Mouse (Mus musculus) fibroblast of lung, adult 2 months (primary cell): ENCODE measurements around the gene Hist1h1d.
"Not testable (repeated sequence)": the region's sequence is repeated elsewhere in the genome, so short reads cannot be mapped to it uniquely, and the experiment has no call there.

Experiments
- DNase-seq: peaks from one replicate; pipeline ENCODE4 v3.0.0-alpha.2; 2011; ENCODE audit warnings: low read depth

Hist1h1d gene

DNA sequence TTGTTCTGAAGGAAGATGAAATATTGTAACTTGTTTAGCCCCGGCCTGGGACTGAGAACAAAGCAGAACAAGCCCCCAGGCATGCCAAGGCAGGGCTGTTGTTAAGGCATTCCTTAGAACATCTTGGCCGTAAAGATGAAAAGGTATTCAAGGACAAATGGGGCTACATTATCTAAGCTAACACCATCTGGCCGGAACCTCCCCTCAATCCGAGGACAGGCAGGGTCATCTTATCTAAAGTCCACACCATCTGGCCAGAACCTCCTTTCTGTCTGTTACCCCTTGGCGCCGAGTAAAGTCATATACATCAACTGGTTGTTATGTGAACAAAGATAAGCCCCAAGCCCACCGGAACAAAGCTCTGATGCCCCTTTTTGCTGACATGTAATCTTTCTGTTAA lies 38.8 kb downstream of the Hist1h1d start:
- not testable (repeated sequence) for DNase-seq

DNA sequence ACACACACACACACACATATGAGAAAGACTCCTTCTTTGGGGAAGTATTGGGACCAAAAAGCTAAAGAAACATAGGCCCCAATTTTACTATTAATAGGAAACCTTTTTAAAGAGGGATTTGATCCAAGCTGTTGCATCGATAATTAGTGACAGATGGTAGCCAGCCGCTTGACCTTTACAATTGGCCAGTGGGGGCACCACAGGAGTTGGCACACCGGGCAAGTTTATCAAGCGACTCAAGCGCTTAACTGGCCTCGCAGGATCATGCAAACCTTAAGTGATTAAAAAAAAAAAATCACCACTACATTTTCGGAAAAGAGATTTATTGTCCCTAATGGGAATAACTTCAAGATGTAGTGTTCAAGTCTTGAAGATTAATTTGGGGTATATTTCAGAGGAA lies 39.6 kb downstream of the Hist1h1d start:
- no peak for DNase-seq

DNA sequence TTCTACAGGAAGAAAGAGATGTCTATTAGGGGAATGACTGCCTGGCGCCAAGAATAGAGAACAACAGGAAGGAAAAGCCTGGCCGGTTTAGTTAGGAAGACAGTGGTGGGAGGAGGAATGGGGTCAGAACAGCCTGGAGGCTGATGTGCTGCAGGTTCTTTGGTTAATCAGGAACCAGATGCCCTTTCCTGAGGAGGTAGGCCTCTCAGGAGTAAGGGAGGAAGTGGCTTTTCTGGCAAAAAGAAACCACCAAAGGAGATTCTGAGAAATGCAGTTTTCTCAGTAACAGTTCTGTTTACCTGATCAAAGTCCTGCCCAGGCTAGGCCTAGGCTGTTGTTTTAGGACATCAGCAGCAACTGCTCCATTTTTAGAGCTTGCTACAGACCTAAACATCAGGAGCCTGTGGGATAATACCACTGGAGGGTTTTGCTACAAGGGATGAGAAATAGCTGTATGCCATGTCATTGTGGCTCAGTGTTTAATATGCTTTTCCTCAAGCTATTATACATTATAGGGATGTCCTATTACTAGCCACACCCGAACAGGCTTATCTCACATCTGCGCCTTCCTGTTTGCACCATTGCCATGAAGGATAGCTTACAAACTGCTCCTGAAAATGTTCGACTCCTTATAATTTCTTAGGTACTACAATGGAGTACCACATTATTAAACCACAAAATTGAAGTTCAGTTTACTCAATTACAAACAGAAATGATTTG lies 40.1 kb downstream of the Hist1h1d start:
- DNase-seq, result no peak

DNA sequence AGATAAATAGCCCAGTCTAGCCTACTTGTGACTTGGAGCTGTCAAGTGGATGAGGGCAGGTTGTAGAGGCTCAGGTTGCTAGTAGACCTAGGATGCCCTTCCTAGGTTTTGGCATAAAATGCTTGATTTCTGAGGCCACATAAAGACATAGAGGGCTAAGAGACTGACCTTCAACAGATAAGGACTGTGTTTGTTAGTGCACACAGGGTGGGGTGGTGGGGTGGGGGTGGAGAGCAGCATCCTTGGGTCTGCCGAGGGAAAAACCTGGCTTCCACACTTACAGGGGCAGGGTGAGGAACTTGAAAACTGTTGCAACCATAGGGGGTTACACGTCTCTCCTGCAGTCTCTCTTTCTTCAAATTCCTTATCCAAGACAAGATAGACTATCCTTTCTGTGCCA lies 42.1 kb downstream of the Hist1h1d start:
- no peak for DNase-seq

DNA sequence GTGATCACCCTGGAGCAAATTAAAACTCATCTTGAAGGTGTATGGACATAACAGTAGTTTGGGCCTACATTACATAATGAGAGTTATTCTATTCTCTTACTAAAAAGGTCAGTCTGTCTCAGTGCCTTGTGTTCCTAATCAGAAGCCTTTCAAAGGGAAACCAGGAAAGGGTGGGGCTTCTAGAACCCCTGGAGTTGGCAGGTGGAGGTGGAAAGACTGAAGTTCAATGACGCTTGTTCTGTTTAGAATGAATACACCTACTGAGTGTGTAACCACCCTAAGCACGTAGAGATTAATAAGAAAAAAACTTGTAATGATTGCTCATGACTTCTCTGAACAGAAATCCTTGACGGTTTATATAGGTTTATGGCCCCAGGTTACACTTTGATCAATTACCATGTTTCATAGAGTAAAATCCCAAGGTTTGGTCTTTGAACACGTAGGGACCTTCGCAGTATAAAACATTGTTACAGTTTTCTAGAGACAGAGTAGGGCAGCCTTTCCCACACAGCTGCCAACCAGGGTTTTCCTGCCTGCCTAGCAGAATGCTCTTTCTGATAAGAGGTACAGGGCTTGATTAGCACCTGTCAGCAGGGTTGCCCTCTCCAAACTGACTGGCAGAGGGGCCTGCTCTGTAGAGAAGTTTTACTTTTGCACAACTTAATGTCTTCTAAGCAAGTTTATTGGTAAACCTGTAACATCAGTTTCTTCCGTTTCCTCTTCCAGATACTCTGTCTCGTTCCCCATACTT lies 42.7 kb downstream of the Hist1h1d start:
- no peak for DNase-seq

DNA sequence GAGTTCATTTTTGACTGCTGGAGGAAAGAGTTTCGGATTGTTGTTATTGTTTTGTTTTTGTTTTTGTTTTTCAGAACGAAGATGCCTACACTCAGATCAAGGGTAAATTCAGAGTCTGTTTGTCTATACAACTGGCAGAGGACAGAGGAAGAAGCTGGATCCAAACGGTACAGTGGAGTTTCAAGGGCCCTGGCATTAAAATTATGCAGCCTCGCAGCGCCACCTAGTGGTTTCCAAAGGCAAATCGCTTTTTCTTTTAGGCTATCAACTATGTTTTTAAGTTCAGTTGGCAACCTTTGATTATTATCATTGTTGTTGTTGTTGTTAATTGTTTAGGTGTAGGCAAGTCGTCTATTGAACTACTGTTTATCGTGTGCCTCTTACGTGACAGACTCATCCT lies 44.9 kb downstream of the Hist1h1d start:
- DNase-seq, result peak; percentile 43

DNA sequence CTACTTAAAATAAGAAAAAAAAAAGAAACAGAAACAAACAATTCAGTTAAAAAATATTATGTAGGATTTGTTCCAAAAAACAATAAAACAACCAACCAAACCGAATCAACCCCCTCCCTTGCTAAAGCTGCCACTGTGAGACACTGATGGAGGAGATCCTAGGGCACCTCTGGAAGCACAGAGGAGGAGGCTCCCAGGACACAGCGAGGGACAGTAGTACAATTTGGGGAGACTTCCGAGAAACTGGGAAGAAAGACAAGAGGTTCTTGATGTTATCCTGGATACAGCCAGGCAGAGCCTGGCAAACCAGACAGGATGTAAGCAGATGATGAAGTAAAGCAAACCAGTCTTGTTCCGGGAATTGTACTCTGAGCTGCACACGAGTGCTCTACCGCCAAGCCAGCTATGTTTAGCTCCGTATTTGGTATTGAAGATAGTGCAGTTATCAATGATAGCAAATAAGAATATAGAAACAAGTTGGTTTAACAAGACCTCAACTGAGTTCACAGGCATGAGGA lies 50.2 kb downstream of the Hist1h1d start:
- DNase-seq, result no peak

DNA sequence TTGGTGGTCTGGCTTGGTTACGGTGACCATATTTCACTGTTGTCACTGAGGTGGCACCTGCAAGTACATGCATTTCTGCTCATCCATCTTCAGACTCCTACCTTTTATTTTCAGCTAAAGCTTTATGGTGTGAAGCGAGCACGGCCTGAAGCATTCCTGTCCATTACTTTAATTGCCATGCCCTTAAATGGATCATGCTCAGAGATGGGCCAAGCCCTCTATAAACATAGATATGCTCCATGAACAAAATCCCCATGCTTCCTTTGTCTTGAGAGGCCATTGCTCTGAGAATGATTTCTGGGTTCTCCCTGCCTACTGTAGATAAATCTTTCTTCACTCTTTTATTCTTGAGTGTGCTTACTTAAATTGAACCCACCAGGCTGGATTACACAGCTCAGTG lies 51.4 kb downstream of the Hist1h1d start:
- no peak for DNase-seq

DNA sequence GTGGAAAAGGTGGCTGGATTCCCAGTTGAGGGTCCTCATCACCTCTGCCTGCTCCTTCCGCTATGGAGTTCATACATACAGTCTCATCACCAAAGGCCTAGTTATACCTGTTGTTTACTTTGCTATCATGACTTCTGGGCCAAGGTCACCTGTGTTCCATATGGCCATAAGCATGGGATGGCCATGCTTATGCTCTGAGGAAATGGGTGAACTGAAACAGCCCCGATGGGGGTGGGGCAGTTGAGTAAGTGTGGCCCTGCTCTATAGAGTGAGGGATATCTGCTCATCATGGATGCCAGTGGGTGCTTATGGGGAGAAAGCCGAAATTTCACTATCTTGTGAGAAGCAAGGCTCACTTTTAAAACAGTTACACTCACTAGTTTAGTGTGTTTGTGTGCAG lies 52.0 kb downstream of the Hist1h1d start:
- DNase-seq, result no peak

DNA sequence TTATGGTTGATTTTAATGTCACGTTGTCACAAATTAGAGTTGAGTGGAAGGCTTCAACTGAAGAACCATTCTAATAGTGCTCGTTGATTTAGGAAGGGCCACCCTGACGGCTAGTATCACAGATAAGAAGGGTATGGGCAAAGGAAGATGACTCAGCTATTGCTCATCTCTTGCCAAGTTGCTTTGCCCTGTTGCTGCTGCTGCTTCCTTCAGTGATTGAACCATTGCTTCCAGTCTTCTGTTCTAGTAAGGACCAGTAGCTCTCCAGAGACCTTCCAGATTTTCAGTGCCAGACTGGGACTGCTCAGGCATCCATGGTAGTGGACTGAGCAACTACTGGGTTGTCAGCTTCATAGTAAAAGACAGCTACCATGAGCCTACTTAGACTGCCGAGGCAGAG lies 56.1 kb downstream of the Hist1h1d start:
- no peak for DNase-seq

DNA sequence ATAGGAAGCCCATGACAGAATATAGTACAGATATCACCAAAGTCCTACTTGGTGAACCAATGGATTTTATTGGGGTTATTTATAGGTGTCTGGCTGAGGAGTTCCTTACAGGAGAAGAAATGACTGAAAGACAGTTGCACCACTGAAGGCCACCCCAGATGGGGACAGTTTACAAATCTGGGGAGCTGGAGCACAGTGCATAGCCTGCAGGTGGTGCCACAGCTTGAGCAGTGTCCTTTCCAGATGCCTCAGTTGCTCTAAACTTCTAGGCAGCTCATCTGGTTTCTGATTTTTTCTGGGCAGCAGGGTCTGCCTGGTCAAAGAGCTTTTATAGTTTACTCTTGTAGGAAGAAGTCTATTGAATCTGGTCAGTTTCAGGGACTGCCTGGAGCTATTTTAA lies 56.8 kb downstream of the Hist1h1d start:
- DNase-seq, result no peak
